Mouse (Mus musculus) brain, embryonic 14.5 days (tissue): ENCODE measurements around the gene Col11a2.

Experiments used
- CTCF ChIP-seq: fragments of 200-500 bp; IDR thresholded peaks from 2 replicates; pipeline ENCODE4 v1.5.1; 2012; ENCODE audit warnings: inconsistent platforms, mild to moderate bottlenecking, moderate library complexity, borderline replicate concordance; ENCODE audit not compliant: insufficient read depth, insufficient read length; ENCODE audit errors: extremely low read depth
- POLR2A ChIP-seq: fragments of 200-500 bp; IDR thresholded peaks from 2 replicates; pipeline ENCODE4 v1.6.1; 2012; ENCODE audit warnings: mild to moderate bottlenecking, inconsistent platforms, borderline replicate concordance; ENCODE audit not compliant: poor library complexity, insufficient read depth, insufficient read length, severe bottlenecking; ENCODE audit errors: extremely low read depth

GRCm38 (mm10) chr17:34038878-34039561 is at the start of gene Col11a2:
- TF ChIP-seq CTCF (peak; percentile 1; the same call in 1 of the 2 replicates), POLR2A (no peak)
